Mouse (Mus musculus) hindbrain, embryonic 11.5 days (tissue): ENCODE measurements around the gene Exoc6b. TPM values are rescaled to one million over a fixed set of nuclear protein-coding genes. Genes with fewer than 3 reads are reported as not detected.

Source experiments
- ATAC-seq: fragments of 200-750 bp; cut with Nextera tagmentation; 2 replicates; pipeline ENCODE4 v1.8.0; 2017; ENCODE audit warnings: mild to moderate bottlenecking, moderate TSS enrichment, moderate library complexity; ENCODE audit not compliant: low FRiP score
- DNase-seq: peaks from one replicate; pipeline ENCODE4 v3.0.0-alpha.2; 2015; ENCODE audit warnings: low spot score
- H3K27ac ChIP-seq: fragments of 300-500 bp; sonication (generic); 2 replicates; pipeline ENCODE4 v1.5.1; 2014; ENCODE audit warnings: mild to moderate bottlenecking, low read depth, low read length
- H3K27me3 ChIP-seq: fragments of 300-500 bp; sonication (generic); 2 replicates; pipeline ENCODE4 v1.6.1; 2014; ENCODE audit warnings: mild to moderate bottlenecking, low read length, moderate library complexity, mixed read lengths; ENCODE audit not compliant: control insufficient read depth, insufficient read depth
- H3K36me3 ChIP-seq: fragments of 300-500 bp; sonication (generic); 2 replicates; pipeline ENCODE4 v1.6.1; 2014; ENCODE audit warnings: mild to moderate bottlenecking, low read length, moderate library complexity, mixed read lengths; ENCODE audit not compliant: control insufficient read depth, insufficient read depth
- H3K4me1 ChIP-seq: fragments of 300-500 bp; sonication (generic); replicated peaks from 2 replicates; pipeline ENCODE4 v1.6.1; 2014; ENCODE audit warnings: low read length, mixed read lengths; ENCODE audit not compliant: control insufficient read depth, insufficient read depth
- H3K4me2 ChIP-seq: fragments of 300-500 bp; sonication (generic); replicated peaks from 2 replicates; pipeline ENCODE4 v1.6.1; 2014; ENCODE audit warnings: mild to moderate bottlenecking, low read depth, low read length
- H3K4me3 ChIP-seq: fragments of 300-500 bp; sonication (generic); 2 replicates; pipeline ENCODE4 v1.5.1; 2014; ENCODE audit warnings: low read depth, low read length
- H3K9ac ChIP-seq: fragments of 300-500 bp; sonication (generic); 2 replicates; pipeline ENCODE4 v1.6.1; 2014; ENCODE audit warnings: low read depth, low read length
- H3K9me3 ChIP-seq: fragments of 300-500 bp; sonication (generic); 2 replicates; pipeline ENCODE4 v1.6.1; 2016; ENCODE audit warnings: low read length; ENCODE audit not compliant: control insufficient read depth
- WGBS: fragments of 180-500 bp; shearing (Covaris S2); extraction: QIAGEN DNeasy Blood & Tissue Kit; methylation state at CpG from one replicate; pipeline ENCODE4 v1.1.7; 2014; 5-methylcytosine and 5-hydroxymethylcytosine counted together
- polyA plus RNA-seq: library from polyadenylated mRNA; unstranded; fragments of >200 nt; fragmentation: Nextera tagmentation; extraction: Ambion mirVana; gene quantifications from 2 replicates; pipeline ENCODE4 v1.2.1, GENCODE M21; 2014

The Exoc6b gene
- polyA plus RNA-seq, 1 experiment from 2014 or later = 46.4 TPM

DNA sequence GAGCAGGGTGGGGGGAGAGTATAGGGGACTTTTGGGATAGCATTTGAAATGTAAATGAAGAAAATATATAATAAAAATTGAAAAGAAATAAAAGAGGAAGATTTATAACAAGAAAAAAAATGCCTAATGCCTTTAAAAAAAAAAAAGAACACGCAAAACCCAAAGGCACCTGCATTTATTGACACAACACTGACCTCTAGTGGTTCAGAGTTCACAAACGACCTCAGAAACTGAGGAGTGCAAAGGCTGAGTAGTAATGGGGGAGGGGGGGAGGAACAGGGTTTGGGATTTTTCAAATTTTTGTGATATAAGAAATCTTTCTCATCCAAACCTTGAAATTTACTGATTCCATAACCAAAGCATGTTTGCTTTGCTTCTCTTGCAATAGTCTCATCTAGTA, 156.9 kb downstream of the Exoc6b start:
- no peak overlapping the region for H3K4me3 ChIP-seq
- ATAC-seq (no peak), DNase-seq (peak; percentile 68)
- H3K27ac ChIP-seq = no peak overlapping the region
- H3K27me3 ChIP-seq = no peaks in the 10 kb centered on the region
- no peak overlapping the region for H3K4me2 ChIP-seq
- WGBS = 12% methylated on average over 2 of the region's 2 CpGs
- no peak overlapping the region for H3K9ac ChIP-seq
- no peaks in the 10 kb centered on the region for H3K9me3 ChIP-seq
- no peaks in the 10 kb centered on the region for H3K36me3 ChIP-seq
- no peaks in the 10 kb centered on the region for H3K4me1 ChIP-seq

DNA sequence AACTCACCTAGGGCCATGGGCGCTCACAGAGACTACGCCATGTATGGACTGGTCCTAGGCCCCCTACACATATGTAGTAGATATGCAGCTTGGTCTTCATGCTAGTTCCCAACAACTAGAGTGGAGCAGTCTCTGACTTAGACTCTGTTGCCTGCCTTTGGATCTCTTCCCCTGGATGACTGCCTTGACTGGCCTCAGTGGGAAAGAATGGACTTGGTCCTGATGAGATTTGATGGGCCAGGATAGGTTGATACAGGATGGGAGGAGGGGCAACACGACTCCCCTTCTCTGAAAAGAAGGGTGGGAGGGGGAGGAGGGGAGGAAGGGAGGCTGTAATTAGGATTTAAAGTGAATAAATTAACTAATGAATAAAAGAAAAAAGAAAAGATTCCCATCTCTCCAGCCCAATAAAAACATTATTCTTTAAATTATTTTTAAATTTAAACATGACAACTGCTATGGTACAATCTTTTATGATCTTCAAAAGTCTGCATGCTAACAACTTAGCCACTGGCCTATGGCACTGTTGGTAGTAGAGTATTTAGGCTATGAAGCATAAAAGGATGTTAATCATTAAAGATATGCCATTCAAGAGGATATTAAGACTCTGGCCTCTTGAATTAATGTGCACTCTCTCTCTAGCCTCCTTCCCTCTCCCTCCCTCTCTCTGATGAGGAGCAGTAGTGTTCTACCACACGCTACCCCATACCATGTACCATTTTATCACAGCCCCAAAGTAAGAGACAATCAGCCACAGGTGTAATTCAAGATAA, 170.1 kb downstream of the Exoc6b start:
- H3K36me3 ChIP-seq = no peaks in the 10 kb centered on the region
- DNase-seq (no peak), ATAC-seq (no peak)
- WGBS = 80% methylated on average over 4 of the region's 4 CpGs
- no peaks in the 10 kb centered on the region for H3K9me3 ChIP-seq
- H3K4me2 ChIP-seq = no peak overlapping the region
- no peak overlapping the region for H3K9ac ChIP-seq
- H3K4me1 ChIP-seq = no peaks in the 10 kb centered on the region
- H3K4me3 ChIP-seq = no peak overlapping the region
- no peaks in the 10 kb centered on the region for H3K27me3 ChIP-seq
- H3K27ac ChIP-seq = no peak overlapping the region

DNA sequence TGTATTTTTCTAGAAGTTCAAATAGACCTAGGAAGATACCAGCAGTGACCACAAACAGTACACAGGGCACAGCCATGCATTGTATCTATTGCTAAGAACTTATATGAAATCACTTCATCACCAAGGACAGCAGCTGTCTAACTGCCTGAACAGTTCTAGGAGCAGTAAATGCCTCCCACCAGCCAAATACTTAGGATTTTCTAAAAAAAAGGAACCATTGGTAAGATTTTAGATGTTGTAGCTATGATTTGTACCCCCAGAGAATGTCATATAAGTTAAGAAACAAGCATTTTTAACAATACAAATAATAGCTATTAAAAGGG, 175.6 kb downstream of the Exoc6b start:
- ATAC-seq = no peak
- DNase-seq = no peak

DNA sequence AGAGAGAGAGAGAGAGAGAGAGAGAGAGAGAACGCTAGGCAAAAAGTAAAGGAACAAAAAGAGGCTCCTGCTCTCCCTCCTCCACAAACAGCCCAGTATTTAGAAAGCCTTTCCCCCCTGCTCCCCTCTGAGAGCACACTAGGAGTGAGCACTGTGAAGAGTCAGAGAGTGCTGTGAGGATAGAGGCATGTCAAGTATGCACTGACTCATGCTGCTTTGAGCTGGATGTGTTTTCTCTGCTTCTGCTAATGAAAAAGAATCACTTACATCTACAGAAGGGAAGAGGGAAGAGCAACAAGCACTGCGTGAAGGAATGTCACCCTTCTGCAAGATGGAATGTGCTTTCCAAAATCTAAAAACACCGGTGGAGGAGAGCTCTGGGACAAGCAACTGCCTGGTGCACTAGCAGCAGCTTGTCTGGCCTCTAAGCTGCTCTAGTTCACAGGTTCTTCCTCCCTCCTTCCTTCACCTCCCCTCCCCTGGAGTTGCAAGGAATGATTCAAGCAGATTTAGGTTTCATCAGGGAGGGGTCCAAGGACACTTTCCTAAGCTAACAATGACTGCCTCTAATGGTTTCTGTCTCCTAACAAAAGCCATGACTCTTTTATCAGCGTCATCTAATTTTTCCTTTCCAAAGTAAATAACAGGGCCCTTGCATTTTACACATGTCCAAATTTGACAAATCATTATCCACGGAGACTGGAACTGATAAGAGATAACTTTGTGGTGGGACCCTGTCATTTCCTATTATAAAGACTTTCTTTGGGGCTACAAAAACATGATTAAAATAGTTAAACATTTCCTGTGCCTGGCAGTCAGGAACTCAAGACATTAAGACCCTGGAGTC, 176.2 kb downstream of the Exoc6b start:
- Histone ChIP-seq H3K4me2 (no peak overlapping the region), H3K9ac (no peak overlapping the region), H3K4me3 (no peak overlapping the region), H3K4me1 (no peaks in the 10 kb centered on the region), H3K9me3 (no peaks in the 10 kb centered on the region), H3K27ac (no peak overlapping the region), H3K36me3 (no peaks in the 10 kb centered on the region), H3K27me3 (no peaks in the 10 kb centered on the region)
- no peak for DNase-seq
- ATAC-seq = no peak
- 25% methylated on average over 5 of the region's 5 CpGs for WGBS

More for the DNA sequence above, 175.6 kb downstream of the Exoc6b start:
- no peaks in the 10 kb centered on the region for H3K4me1 ChIP-seq
- no peak overlapping the region for H3K4me3 ChIP-seq
- H3K27me3 ChIP-seq = no peaks in the 10 kb centered on the region
- H3K27ac ChIP-seq = no peak overlapping the region
- no peak overlapping the region for H3K9ac ChIP-seq
- H3K9me3 ChIP-seq = no peaks in the 10 kb centered on the region
- no peak overlapping the region for H3K4me2 ChIP-seq
- no peaks in the 10 kb centered on the region for H3K36me3 ChIP-seq

DNA sequence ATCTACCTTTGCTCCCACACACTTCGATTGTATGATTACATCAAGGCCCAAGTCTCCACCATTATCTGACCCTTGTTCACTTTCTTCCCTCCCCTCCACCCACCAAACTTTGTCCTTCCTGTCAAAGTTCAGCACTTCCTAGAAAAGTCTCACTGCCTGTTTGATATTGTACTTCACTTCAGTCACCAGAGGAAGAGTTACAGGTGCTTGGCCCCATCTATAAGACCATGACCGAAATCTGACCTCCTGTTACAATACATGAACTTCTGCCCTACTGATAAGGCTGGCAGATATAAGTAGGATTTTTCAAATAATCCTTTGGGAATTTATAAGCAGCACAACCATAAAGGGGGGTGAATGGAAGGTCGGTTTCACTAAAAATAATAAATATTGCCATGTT, 182.8 kb downstream of the Exoc6b start:
- WGBS = 89% methylated on average over 3 of the region's 3 CpGs
- ATAC-seq (no peak), DNase-seq (no peak)
- H3K9ac ChIP-seq = no peak overlapping the region
- H3K9me3 ChIP-seq = no peaks in the 10 kb centered on the region
- no peaks in the 10 kb centered on the region for H3K36me3 ChIP-seq
- no peak overlapping the region for H3K4me2 ChIP-seq
- H3K27ac ChIP-seq = no peak overlapping the region
- no peaks in the 10 kb centered on the region for H3K27me3 ChIP-seq
- no peaks in the 10 kb centered on the region for H3K4me1 ChIP-seq
- H3K4me3 ChIP-seq = no peak overlapping the region

DNA sequence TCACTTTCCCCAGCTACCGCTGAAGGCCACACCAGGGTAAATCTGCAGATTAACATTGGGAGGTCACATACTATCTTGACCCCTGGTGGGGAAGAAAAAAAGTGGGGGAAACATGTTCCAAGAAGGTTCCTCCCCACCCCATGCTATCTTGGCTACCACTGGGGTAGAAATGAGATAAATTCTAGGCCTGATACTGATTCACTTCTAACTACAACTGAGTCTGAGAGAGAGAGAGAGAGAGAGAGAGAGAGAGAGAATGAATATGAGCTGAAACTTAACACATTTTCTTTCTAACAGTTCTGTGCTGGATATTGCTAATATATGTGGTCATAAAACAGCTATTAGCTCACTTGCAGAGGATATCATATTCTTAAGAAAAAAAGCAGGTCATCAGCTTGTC, 184.2 kb downstream of the Exoc6b start:
- H3K4me1 ChIP-seq = no peaks in the 10 kb centered on the region
- no peaks in the 10 kb centered on the region for H3K9me3 ChIP-seq
- 82% methylated on average over 1 of the region's 1 CpGs for WGBS
- no peak for DNase-seq
- H3K36me3 ChIP-seq = no peaks in the 10 kb centered on the region
- H3K27ac ChIP-seq = no peak overlapping the region
- H3K4me3 ChIP-seq = no peak overlapping the region
- H3K27me3 ChIP-seq = no peaks in the 10 kb centered on the region
- ATAC-seq = no peak
- no peak overlapping the region for H3K4me2 ChIP-seq
- no peak overlapping the region for H3K9ac ChIP-seq

DNA sequence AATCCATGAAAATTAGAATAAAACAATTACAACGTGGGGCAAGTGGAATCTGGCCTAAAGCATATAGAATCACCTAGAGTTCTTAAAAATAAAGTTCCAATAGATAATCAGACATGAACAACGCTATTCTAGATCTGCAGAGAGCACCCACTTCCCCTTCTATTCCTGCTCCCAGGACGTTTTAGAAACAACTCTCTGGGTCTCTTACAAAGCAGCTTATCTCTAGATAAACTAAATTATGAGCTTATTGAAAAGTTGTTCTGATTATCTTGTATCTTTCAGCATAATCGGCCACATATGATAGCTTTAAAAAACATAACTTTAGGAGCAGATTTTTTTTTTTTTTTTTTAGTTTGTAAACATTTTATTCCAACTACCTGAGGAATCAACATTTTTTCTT, 185.6 kb downstream of the Exoc6b start:
- no peak for ATAC-seq
- Histone ChIP-seq H3K4me3 (no peak overlapping the region), H3K4me2 (no peak overlapping the region), H3K36me3 (no peaks in the 10 kb centered on the region), H3K9me3 (no peaks in the 10 kb centered on the region), H3K27ac (no peak overlapping the region), H3K4me1 (no peaks in the 10 kb centered on the region), H3K27me3 (no peaks in the 10 kb centered on the region), H3K9ac (no peak overlapping the region)
- WGBS = 77% methylated on average over 4 of the region's 4 CpGs
- DNase-seq = no peak

DNA sequence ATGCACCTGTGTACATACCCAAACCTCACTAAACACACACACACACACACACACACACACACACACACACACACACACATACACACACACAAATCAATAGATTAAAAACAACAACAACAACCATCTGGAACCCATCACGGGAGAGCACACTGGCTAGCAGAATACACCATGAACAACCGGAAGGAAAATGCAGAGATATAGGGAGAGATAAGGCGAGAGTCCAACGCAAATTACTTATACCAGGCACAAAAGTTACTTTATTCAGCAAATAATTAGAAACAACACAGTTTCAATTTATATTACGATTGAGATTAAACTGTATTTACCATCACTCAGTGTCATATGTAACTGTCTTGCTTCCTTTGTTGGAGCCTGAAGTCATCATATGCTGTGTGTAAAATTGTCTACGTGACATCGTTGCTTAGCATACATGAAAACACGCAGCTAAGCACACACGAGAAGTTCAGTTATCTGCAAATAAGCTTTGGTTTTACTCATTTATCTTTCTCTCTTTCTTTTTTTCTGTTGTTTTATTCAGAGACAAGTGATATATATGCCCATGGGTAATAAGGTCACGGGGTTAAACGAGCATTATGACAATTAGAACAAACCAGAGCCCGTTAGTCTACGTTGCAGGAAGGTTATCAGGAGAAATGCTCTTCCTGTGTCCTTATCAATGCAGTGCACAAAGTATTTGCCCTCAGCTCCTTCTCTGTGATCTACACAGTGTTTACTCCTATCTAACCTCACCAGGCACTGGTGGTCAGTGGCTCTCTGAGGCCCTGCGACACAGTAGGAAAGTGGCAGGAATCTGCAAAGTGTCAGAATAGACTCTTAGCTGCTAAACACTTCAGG, 186.4 kb downstream of the Exoc6b start:
- H3K27me3 ChIP-seq = no peaks in the 10 kb centered on the region
- DNase-seq (no peak), ATAC-seq (no peak)
- no peak overlapping the region for H3K4me2 ChIP-seq
- H3K9me3 ChIP-seq = no peaks in the 10 kb centered on the region
- H3K9ac ChIP-seq = no peak overlapping the region
- H3K27ac ChIP-seq = no peak overlapping the region
- no peaks in the 10 kb centered on the region for H3K4me1 ChIP-seq
- no peak overlapping the region for H3K4me3 ChIP-seq
- WGBS = 79% methylated on average over 14 of the region's 14 CpGs
- no peaks in the 10 kb centered on the region for H3K36me3 ChIP-seq
